Mouse (Mus musculus) forebrain, embryonic 15.5 days (tissue): Measurements from ENCODE around the gene Shisa8. TPM values are rescaled to one million over a fixed set of nuclear protein-coding genes. Genes with fewer than 3 reads are reported as not detected.

Source experiments
- ATAC-seq: fragments of 200-750 bp; cut with Nextera tagmentation; replicated peaks from 2 replicates; pipeline ENCODE4 v1.8.0; 2017; ENCODE audit warnings: mild to moderate bottlenecking, moderate TSS enrichment, moderate library complexity
- H3K27ac ChIP-seq: fragments of 300-500 bp; sonication (generic); replicated peaks from 2 replicates; pipeline ENCODE4 v1.5.1; 2015; ENCODE audit warnings: mild to moderate bottlenecking, inconsistent platforms
- H3K27me3 ChIP-seq: fragments of 300-500 bp; sonication (generic); 2 replicates; pipeline ENCODE4 v1.6.1; 2015; ENCODE audit warnings: inconsistent platforms
- H3K36me3 ChIP-seq: fragments of 300-500 bp; sonication (generic); 2 replicates; pipeline ENCODE4 v1.6.1; 2015; ENCODE audit warnings: mild to moderate bottlenecking, inconsistent platforms
- H3K4me1 ChIP-seq: fragments of 300-500 bp; sonication (generic); 2 replicates; pipeline ENCODE4 v1.6.1; 2015; ENCODE audit warnings: inconsistent platforms
- H3K4me2 ChIP-seq: fragments of 300-500 bp; sonication (generic); replicated peaks from 2 replicates; pipeline ENCODE4 v1.6.1; 2015; ENCODE audit warnings: mild to moderate bottlenecking, inconsistent platforms
- H3K4me3 ChIP-seq: fragments of 300-500 bp; sonication (generic); 2 replicates; pipeline ENCODE4 v1.5.1; 2015; ENCODE audit warnings: mild to moderate bottlenecking, inconsistent platforms
- H3K9ac ChIP-seq: fragments of 300-500 bp; sonication (generic); replicated peaks from 2 replicates; pipeline ENCODE4 v1.6.1; 2015; ENCODE audit warnings: mild to moderate bottlenecking, inconsistent platforms
- H3K9me3 ChIP-seq: fragments of 300-500 bp; sonication (generic); 2 replicates; pipeline ENCODE4 v1.6.1; 2016; ENCODE audit warnings: inconsistent platforms
- WGBS: fragments of 180-500 bp; shearing (Covaris S2); methylation state at CpG from one replicate; pipeline ENCODE4 v1.1.7; 2015; ENCODE audit warnings: mixed read lengths; 5-methylcytosine and 5-hydroxymethylcytosine counted together
- polyA plus RNA-seq: library from polyadenylated mRNA; unstranded; fragments of >200 nt; fragmentation: Nextera tagmentation; extraction: Ambion mirVana; gene quantifications from 2 replicates; pipeline ENCODE4 v1.2.1, GENCODE M21; 2015

The Shisa8 gene
- polyA plus RNA-seq, 1 experiment from 2014 or later: 0.69 TPM

- H3K27ac ChIP-seq: no peak overlapping the region
- H3K9ac ChIP-seq: no peak overlapping the region
- no peak overlapping the region for H3K4me3 ChIP-seq
- no peaks in the 10 kb centered on the region for H3K27me3 ChIP-seq
- WGBS: 58% methylated on average over 8 of the region's 8 CpGs
- peak; percentile 55; the same call in 1 of the 2 replicates for ATAC-seq
- no peaks in the 10 kb centered on the region for H3K9me3 ChIP-seq
- H3K4me1 ChIP-seq: peaks cover 28% of the 10 kb centered on the region
- H3K36me3 ChIP-seq: peaks cover 9% of the 10 kb centered on the region
- H3K4me2 ChIP-seq: no peak overlapping the region
These were observed 47.0 kb downstream of the Shisa8 start for GRCm38 (mm10) chr15:82165332-82166239.

- Histone ChIP-seq H3K36me3 (no peaks in the 10 kb centered on the region), H3K4me2 (no peak overlapping the region), H3K4me1 (peaks cover 30% of the 10 kb centered on the region), H3K9me3 (no peaks in the 10 kb centered on the region), H3K4me3 (no peak overlapping the region), H3K27me3 (no peaks in the 10 kb centered on the region), H3K27ac (no peak overlapping the region), H3K9ac (no peak overlapping the region)
- 83% methylated on average over 7 of the region's 7 CpGs for WGBS
- no peak for ATAC-seq
These were observed 48.1 kb downstream of the Shisa8 start for GRCm38 (mm10) chr15:82164496-82164895.

- no peak overlapping the region for H3K27ac ChIP-seq
- no peak for ATAC-seq
- H3K27me3 ChIP-seq: no peaks in the 10 kb centered on the region
- no peak overlapping the region for H3K4me2 ChIP-seq
- 56% methylated on average over 4 of the region's 4 CpGs for WGBS
- no peaks in the 10 kb centered on the region for H3K9me3 ChIP-seq
- no peak overlapping the region for H3K4me3 ChIP-seq
- H3K36me3 ChIP-seq: no peaks in the 10 kb centered on the region
- no peak overlapping the region for H3K9ac ChIP-seq
- peaks cover 34% of the 10 kb centered on the region for H3K4me1 ChIP-seq
These were observed 48.6 kb downstream of the Shisa8 start for GRCm38 (mm10) chr15:82164061-82164399.

GRCm38 (mm10) chr15:82163356-82164060 lies 49.1 kb downstream of the Shisa8 start:
- Histone ChIP-seq H3K9ac (no peak overlapping the region), H3K4me2 (no peak overlapping the region), H3K9me3 (no peaks in the 10 kb centered on the region), H3K4me1 (peaks cover 39% of the 10 kb centered on the region), H3K36me3 (no peaks in the 10 kb centered on the region), H3K27me3 (no peaks in the 10 kb centered on the region), H3K27ac (no peak overlapping the region), H3K4me3 (no peak overlapping the region)
- ATAC-seq: no peak
- 84% methylated on average over 10 of the region's 10 CpGs for WGBS

GRCm38 (mm10) chr15:82161965-82162600 lies 50.5 kb downstream of the Shisa8 start:
- no peak overlapping the region for H3K4me3 ChIP-seq
- no peak overlapping the region for H3K4me2 ChIP-seq
- no peak overlapping the region for H3K27ac ChIP-seq
- no peak for ATAC-seq
- WGBS: 87% methylated on average over 12 of the region's 12 CpGs
- H3K27me3 ChIP-seq: no peaks in the 10 kb centered on the region
- peaks cover 41% of the 10 kb centered on the region for H3K4me1 ChIP-seq
- no peak overlapping the region for H3K9ac ChIP-seq
- no peaks in the 10 kb centered on the region for H3K9me3 ChIP-seq
- H3K36me3 ChIP-seq: no peaks in the 10 kb centered on the region

GRCm38 (mm10) chr15:82160731-82161640 lies 51.6 kb downstream of the Shisa8 start:
- Histone ChIP-seq H3K27me3 (no peaks in the 10 kb centered on the region), H3K4me2 (no peak overlapping the region), H3K27ac (no peak overlapping the region), H3K4me1 (peaks cover 31% of the 10 kb centered on the region), H3K36me3 (no peaks in the 10 kb centered on the region), H3K9ac (no peak overlapping the region), H3K9me3 (no peaks in the 10 kb centered on the region), H3K4me3 (no peak overlapping the region)
- ATAC-seq: no peak
- WGBS: 83% methylated on average over 11 of the region's 11 CpGs

GRCm38 (mm10) chr15:82159471-82159870 lies 53.1 kb downstream of the Shisa8 start:
- WGBS: 82% methylated on average over 9 of the region's 9 CpGs
- H3K4me1 ChIP-seq: peaks cover 25% of the 10 kb centered on the region

GRCm38 (mm10) chr15:82158243-82159035 lies 54.2 kb downstream of the Shisa8 start:
- Histone ChIP-seq H3K9me3 (no peaks in the 10 kb centered on the region), H3K9ac (no peak overlapping the region), H3K4me1 (peaks cover 23% of the 10 kb centered on the region), H3K27me3 (no peaks in the 10 kb centered on the region), H3K36me3 (no peaks in the 10 kb centered on the region), H3K4me2 (no peak overlapping the region), H3K27ac (0 out of 2 replicates have a peak overlapping the region, but pooled peaks have one; percentile 9), H3K4me3 (no peak overlapping the region)
- no peak for ATAC-seq
- 73% methylated on average over 17 of the region's 17 CpGs for WGBS

More at GRCm38 (mm10) chr15:82159471-82159870, 53.1 kb downstream of the Shisa8 start:
- H3K4me3 ChIP-seq: no peak overlapping the region
- no peak overlapping the region for H3K9ac ChIP-seq
- H3K9me3 ChIP-seq: no peaks in the 10 kb centered on the region
- H3K27me3 ChIP-seq: no peaks in the 10 kb centered on the region
- H3K36me3 ChIP-seq: no peaks in the 10 kb centered on the region
- no peak for ATAC-seq
- no peak overlapping the region for H3K27ac ChIP-seq
- H3K4me2 ChIP-seq: no peak overlapping the region

- Histone ChIP-seq H3K27me3 (no peaks in the 10 kb centered on the region), H3K4me1 (peaks cover 31% of the 10 kb centered on the region), H3K27ac (no peak overlapping the region), H3K4me3 (no peak overlapping the region), H3K4me2 (no peak overlapping the region), H3K36me3 (no peaks in the 10 kb centered on the region), H3K9ac (no peak overlapping the region), H3K9me3 (no peaks in the 10 kb centered on the region)
- no peak for ATAC-seq
- WGBS: 86% methylated on average over 10 of the region's 10 CpGs
These were observed 55.7 kb downstream of the Shisa8 start for GRCm38 (mm10) chr15:82156902-82157301.

- H3K4me3 ChIP-seq: no peak overlapping the region
- H3K4me2 ChIP-seq: no peak overlapping the region
- H3K4me1 ChIP-seq: peaks cover 35% of the 10 kb centered on the region
- no peak for ATAC-seq
- 92% methylated on average over 6 of the region's 6 CpGs for WGBS
- no peak overlapping the region for H3K9ac ChIP-seq
- no peak overlapping the region for H3K27ac ChIP-seq
- H3K36me3 ChIP-seq: no peaks in the 10 kb centered on the region
- H3K27me3 ChIP-seq: no peaks in the 10 kb centered on the region
- no peaks in the 10 kb centered on the region for H3K9me3 ChIP-seq
These were observed 56.3 kb downstream of the Shisa8 start for GRCm38 (mm10) chr15:82156298-82156697.
